Mouse (Mus musculus) megakaryocyte, embryonic 14.5 days (primary cell): ENCODE measurements around the gene Bzw2.

Source experiments
- FLI1 ChIP-seq: IDR thresholded peaks from 2 replicates; pipeline ENCODE4 v1.6.1; 2012; ENCODE audit warnings: low read length, inconsistent platforms, mixed read lengths
- GATA1 ChIP-seq: IDR thresholded peaks from 3 replicates; pipeline ENCODE4 v1.6.1; 2012; ENCODE audit warnings: mixed read lengths, low read length, inconsistent platforms, borderline replicate concordance

GRCm38 (mm10) chr12:36095371-36095880, 62.5 kb downstream of the Bzw2 start:
- TF ChIP-seq FLI1: no peak
- no peak for TF ChIP-seq GATA1
